Mouse (Mus musculus) layer of hippocampus, postnatal 25 days (tissue): Measurements from ENCODE around the gene Psrc1. TPM values are rescaled to one million over a fixed set of nuclear protein-coding genes. Genes with fewer than 3 reads are reported as not detected.

Experiments
- DNase-seq, 2 experiments: peaks; one replicate each; pipeline ENCODE4 v3.0.0; 2022; ENCODE audit warnings: mixed read lengths in 2 of 2, low spot score in 1 of 2; ENCODE audit errors: extremely low spot score in 1 of 2
- total RNA-seq, 2 experiments: library from RNA; stranded (reverse); gene quantifications; 2 replicates each; pipeline ENCODE4 v1.2.3; 2021

The Psrc1 gene
- total RNA-seq, 2 experiments from 2014 or later: 15.5 to 17.3 TPM

GRCm38 (mm10) chr3:108381945-108382875 is 1.4 kb upstream of the Psrc1 start:
- no peak for DNase-seq

- no peak for DNase-seq
Measured at GRCm38 (mm10) chr3:108384425-108384824, 786 bp downstream of the Psrc1 start.

GRCm38 (mm10) chr3:108386186-108386585 is 2.5 kb downstream of the Psrc1 start:
- DNase-seq: no peak

GRCm38 (mm10) chr3:108389111-108389545 is 5.5 kb downstream of the Psrc1 start:
- DNase-seq: peak; percentile 98 to 99

GRCm38 (mm10) chr3:108392299-108392698 is 8.7 kb downstream of the Psrc1 start:
- no peak for DNase-seq

GRCm38 (mm10) chr3:108392793-108393192 is 9.2 kb downstream of the Psrc1 start:
- no peak for DNase-seq

- DNase-seq: no peak
Measured at GRCm38 (mm10) chr3:108398281-108398680, 14.6 kb downstream of the Psrc1 start.

- no peak for DNase-seq
Measured at GRCm38 (mm10) chr3:108400442-108400841, 16.8 kb downstream of the Psrc1 start.

GRCm38 (mm10) chr3:108401692-108402527 is 18.3 kb downstream of the Psrc1 start:
- DNase-seq: peak; percentile 62 to 73

- no peak for DNase-seq
Measured at GRCm38 (mm10) chr3:108402528-108402920, 18.9 kb downstream of the Psrc1 start.

GRCm38 (mm10) chr3:108405536-108406305 is 22.1 kb downstream of the Psrc1 start:
- DNase-seq: no peak

GRCm38 (mm10) chr3:108406306-108406885 is 22.8 kb downstream of the Psrc1 start:
- no peak for DNase-seq

- DNase-seq: no peak
Measured at GRCm38 (mm10) chr3:108408517-108409008, 24.9 kb downstream of the Psrc1 start.

GRCm38 (mm10) chr3:108409656-108410358 is 26.2 kb downstream of the Psrc1 start:
- no peak for DNase-seq

- no peak for DNase-seq
Measured at GRCm38 (mm10) chr3:108410359-108410714, 26.7 kb downstream of the Psrc1 start.

GRCm38 (mm10) chr3:108411026-108411753 is 27.6 kb downstream of the Psrc1 start:
- no peak for DNase-seq

- no peak for DNase-seq
Measured at GRCm38 (mm10) chr3:108411754-108412121, 28.1 kb downstream of the Psrc1 start.

GRCm38 (mm10) chr3:108413634-108414360 is 30.2 kb downstream of the Psrc1 start:
- no peak for DNase-seq
